Mouse (Mus musculus) B cell, adult 2 months (primary cell): Measurements from ENCODE around the gene Atp6ap1.
A peak's percentile ranks its signal among the peaks of the same experiment; 100 is the strongest.

Experiments
- DNase-seq, 2 experiments: peaks; one replicate each; pipeline ENCODE4 v3.0.0; 2022

Gene Atp6ap1

DNA sequence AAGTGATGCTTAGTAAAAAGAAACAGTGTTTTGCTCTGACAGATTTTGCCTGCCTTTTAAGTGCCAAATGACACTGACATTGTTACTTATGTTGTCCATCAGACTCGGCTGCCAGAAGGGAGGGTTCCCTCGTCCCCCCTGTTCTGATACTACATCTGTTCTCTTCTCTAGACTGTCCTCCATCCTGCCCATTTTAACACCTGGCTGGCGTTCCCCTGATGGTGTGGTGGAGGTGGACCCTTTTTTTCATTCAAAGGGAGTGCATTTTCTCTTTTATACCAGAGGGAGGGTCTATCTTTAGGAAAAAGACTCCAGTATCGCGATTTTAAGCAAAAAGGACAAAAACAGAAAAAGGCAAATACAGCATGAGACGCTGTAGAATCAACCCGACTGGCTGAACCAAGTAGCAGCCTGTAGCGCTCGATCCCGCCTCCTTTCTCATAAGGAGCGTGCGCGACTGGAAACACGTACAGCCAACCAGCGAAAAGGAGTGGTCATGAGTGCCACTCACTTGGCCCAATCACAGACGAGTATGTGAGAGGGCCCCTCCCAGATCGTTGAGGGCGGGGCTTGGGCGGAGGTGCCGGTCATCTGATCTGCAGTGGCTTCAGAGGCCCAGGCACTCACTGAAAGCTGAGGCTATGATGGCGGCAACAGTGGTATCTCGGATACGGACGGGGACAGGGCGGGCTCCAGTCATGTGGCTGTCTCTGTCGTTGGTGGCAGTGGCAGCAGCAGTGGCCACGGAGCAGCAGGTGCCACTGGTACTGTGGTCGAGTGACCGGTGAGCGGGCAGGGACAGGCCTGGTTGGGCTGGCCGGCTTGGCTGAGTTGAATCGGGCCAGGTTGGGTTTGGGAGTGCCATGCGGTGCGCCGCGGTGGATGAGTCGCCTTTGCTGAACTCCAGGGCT, at the start of gene Atp6ap1:
Gene Atp6ap1, plus strand, starts transcription at position 560 of the 911 bp plus-strand sequence.
- DNase-seq, result peak; percentile 90 to 95

DNA sequence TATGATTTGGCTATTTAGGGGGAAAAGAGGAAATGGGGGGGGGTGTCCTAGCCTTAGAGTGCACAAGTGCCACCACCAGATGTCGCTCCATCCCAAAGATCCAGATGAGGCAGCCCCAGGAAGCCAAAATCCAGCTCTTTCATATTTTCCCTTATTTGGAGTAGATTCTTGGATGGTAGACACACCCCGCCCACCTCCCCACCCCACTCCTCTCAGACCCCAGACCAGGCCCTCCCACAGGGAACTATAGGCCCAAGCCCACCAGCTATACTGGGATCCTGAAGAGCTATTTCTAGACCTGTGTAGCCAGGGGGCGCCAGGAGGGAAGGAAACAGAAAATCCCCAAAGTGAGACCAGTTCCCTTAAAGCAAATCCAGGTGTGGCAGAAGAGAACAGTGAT, 48.2 kb upstream of the Atp6ap1 start:
- DNase-seq, result peak; percentile 61 to 65

DNA sequence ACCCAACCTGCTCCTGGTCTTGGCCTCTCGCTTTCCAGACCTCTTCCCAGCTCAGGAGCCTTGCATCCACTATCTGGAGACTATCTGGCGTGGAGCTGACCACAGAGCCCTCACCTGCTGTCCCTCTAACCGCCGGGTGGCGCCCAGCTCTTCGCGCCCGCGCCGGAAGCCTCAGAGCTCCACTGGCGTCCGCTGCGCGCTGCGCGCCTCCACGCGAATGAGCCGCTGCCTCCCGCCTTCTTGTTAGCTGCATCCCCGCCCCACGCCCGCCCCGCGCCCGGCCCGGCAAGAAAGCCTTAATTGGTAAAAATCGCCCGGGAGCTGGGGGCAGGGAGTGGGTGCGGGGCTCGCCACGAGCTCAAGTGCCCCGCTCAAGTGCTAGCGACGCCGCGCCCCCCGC, 47.3 kb upstream of the Atp6ap1 start, which contains the start of gene Flna:
Gene Flna, minus strand, starts transcription at position 206 of the 400 bp plus-strand sequence.
- DNase-seq, result peak; percentile 69 to 73

DNA sequence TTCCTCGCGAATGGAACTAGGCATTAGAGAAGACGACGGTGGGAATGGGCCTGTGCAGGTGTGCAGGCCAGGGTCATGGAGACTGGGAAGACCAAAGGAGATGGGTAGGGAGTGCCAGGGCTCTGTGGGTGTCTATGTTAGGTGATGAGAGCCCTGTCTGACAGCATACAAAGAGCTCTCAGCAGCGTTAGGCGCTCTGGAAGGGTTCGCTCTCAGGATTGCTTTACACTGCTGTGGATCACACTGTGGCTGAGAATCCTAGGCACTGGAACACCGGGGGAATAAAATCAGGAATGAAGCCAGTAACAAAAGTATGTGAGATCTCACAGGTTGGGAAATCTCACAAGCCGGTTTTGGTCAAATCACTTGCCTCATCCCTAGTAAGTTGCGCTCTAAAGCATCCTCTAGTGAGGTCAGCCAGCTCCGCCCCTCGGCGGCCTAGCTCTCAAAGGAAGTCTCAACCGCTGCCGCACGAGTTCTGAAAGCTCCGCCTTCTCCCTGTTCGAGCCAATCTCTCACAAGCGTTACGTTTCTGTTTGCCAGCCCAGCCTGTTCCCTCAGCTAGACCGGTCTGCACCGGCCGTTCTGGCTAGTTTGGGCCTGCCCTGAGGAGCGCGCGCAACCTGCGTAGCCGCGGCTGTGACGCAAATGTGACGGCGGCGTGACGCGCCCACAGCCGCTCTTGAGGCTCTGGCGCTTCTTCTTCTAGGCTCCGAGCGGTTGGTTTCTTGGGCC, 42.6 kb upstream of the Atp6ap1 start, which contains the start of gene Emd:
Gene Emd, plus strand, starts transcription at position 535 of the 735 bp plus-strand sequence.
- peak; percentile 91 to 92 for DNase-seq

DNA sequence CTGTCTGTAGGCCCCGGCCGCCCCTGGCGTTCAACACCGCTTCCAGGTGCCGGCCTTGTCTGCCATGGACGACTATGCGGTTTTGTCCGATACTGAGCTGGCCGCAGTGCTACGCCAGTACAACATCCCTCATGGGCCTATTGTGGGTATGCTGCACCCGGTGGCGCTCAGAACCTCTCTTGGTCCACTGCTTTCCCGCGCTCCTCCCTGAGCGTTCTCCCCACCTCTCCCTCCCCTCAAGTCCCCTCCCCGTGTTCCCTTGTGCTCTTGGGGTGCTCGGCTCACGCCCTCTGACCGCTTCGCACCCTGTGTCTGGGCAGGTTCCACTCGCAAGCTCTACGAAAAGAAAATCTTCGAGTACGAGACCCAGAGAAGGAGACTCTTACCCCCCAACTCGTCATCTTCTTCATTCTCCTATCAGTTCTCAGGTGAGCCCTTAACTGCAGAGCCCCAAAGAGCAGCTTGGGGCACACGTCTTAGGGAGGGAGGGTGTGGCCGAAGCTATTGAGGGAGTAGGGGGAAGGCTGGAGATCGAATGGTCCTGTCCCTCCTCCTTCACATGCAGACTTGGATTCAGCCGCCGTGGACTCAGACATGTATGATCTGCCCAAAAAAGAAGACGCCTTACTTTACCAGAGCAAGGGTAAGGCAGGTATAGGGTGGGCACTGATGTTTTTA, 41.9 kb upstream of the Atp6ap1 start:
- no peak for DNase-seq

DNA sequence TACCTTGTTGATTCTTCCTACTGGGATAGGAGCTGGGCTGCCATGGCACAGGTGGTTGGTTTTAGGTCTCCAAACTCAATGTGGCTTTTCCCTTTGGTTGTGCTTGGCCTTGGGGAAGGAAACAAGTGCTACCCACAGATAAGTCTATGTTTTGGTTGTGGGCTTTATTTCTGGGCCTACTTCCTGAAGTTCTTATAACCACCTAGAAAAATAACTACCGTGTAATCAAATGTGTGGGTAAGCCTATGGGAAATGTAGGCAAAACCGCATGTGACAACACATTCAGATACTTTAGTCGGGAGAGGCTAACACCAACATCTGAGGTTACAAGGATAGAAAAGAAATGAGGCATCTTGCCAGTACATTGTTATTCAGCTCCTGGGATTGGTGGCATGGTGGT, 39.2 kb upstream of the Atp6ap1 start:
- no peak for DNase-seq

DNA sequence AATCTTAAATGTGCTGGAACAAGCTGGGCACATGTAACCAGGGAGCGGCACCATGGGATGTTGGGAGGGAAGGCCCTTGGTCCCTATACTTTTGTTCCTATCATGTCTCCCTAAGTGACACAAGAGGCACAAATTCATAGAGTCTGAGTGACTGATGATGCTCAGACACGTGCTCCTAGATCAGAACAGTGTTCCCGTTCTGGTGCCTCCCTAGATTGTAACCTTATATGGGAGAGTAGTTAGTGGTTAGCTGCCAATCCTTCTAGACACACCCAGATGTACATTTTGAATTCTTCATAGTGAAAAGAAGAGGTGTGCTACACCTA, 27.2 kb upstream of the Atp6ap1 start:
- DNase-seq, result no peak

DNA sequence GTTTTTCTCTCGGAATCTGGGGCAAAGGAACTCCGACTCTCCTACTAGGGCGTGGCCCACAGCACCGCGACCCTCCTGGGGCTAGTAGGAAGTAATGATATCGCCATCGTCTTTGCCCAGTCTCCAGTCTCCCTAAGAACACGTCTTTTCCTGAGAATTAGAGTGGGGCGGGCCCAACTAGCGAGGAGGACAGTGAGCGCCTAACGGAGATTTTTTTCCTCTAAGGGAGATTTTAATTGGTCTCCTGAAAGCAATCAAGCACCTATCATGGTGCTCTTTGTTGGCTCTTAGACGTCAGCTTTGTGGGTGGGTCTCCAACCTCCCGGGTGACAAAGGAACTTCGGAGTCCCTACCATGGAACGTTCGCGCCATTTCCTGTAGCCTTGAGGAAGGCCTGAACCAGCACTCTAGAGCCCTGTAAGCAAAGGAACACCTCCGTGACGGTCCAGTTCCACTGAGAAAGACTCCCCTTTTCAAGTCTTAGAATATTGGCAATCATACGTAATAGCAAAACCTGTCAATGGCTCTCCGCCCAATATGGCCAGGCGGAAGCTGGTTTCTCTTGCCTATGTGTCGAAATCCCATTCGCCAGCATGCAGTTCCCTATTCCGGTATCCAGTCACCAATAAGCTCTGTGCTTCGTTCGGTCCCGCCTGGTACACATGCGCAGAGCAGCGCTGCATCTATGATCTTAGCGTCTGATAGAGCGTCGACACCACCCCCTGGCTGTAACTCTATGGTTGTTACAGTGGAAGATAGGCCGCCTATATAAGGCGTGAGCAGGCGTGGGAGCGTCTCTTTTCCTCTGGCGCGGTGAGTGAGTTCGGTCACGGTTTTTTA, 26.6 kb upstream of the Atp6ap1 start, which contains the start of gene Rpl10:
Gene Rpl10, plus strand, starts transcription at position 751 of the 840 bp plus-strand sequence.
- peak; percentile 92 to 93 for DNase-seq

DNA sequence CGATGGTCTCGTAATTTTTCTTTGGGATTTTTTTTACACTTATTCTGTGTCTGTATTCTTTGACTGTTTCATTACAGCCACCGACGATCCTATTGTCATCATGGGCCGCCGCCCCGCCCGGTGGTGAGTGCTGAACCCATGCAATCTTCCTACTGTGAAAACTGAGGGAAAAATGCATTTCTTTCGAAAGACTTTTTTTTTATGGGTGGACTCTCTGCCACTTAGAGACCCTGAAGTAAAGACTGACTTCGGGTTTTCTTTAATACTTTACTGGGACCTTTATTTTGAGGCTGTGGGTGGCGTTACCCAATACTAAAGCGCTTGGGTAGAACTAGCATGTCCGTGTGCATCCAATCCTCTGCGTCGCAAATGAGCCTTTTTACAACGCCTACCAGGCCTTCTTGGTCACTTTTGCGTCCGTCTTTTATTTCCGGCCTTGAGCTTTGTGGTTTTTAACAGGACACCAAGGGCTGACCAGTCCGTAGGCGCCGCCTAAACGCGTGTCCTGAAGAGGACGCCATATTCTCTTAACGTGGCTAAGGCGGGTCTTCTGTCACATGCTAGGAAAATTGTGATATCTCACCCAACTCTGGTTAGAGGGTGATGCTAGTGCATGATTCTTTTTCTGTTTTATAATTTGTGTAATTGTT, 25.9 kb upstream of the Atp6ap1 start:
- peak; percentile 51 to 58 for DNase-seq

DNA sequence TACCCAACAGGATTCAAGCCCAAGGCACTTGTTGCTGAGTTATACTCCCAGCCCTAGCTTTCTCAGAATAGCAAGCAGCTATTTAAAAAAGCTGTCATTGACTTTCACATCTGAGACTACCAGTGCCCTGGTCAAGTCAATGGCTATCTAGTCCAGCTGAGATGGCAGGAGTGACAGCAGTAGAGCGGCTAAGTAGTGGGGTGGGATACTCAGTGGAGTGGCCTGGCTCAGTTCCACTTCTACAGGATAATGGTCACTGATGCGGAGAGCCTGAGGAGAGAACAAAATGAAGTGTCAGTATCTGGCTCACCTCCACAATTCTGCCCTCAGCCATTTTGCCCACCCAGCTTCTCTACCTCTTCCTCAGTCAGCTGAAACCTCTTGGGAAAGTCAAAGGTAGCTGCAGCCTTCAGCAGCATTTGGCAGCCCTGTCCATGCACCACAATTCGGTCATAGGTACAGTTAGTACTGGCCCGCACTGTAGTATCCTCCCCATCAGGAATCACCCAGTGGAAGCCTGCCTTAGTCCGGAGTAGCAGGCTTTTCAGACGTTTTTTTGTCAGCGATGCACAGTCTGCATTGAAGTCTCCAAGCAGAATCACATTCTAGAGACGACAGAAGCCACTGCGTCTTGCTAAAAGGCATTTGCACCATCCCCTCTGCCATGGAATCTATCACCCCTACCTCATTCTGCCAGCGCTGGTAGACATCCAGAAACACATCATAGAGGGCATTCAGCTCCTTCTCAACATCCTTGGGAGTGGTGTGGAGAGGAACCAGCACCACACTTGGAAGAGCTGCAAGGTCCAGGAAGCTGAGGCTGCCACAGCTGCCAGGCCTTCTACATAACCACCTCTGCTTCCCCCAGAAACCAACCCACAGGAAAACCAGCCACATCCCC, 23.2 kb upstream of the Atp6ap1 start:
- DNase-seq, result no peak

DNA sequence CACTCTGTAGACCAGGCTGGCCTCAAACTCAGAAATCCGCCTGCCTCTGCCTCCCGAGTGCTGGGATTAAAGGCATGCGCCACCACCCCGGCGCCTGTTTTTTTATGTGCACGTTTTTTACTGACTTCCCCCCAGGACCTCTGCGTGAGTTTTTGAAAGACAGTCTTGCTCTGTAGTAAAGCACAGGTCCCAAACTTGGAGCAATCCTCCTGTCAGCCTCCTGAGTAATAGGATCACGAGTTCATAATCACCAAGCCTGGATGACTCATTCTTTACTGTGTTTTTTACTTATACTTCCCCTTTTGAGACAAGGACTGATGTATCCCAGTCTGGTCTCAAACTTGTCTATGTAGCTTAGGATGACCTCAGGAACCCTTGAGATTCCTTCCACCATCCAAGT, 19.0 kb upstream of the Atp6ap1 start:
- no peak for DNase-seq

DNA sequence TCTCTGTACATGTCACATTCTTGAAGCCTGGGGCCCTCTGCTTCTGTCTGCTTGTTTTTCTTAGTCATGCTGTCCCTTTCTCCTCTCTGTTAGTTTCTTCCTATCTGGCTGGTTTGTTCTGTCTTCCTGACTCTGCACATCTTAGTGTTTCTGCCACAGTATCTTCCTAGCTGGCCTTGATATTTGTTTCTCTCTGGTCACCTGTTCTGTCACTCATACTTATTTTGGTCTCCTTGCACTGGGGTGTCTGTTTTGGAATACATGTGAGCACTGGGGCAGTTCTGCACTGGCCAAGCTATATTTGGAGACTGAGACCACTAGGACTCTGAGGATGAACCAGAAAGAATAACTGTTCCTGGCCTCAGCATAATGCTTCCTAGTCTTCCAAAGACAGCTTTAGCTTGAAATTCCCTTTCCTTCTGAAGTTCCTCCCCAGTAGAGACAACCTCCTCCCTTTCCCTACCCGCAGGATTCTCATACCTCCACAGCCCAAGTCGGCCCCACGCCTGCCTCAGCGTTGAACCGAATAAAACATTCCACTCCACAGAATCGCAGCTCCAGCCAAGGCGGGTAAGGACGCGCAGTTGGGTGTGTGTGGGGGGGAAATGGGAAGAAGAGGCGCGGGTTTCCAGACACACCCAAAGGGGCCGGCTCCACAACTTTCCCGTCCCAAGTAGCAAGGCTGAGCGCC, 15.7 kb upstream of the Atp6ap1 start:
- no peak for DNase-seq

DNA sequence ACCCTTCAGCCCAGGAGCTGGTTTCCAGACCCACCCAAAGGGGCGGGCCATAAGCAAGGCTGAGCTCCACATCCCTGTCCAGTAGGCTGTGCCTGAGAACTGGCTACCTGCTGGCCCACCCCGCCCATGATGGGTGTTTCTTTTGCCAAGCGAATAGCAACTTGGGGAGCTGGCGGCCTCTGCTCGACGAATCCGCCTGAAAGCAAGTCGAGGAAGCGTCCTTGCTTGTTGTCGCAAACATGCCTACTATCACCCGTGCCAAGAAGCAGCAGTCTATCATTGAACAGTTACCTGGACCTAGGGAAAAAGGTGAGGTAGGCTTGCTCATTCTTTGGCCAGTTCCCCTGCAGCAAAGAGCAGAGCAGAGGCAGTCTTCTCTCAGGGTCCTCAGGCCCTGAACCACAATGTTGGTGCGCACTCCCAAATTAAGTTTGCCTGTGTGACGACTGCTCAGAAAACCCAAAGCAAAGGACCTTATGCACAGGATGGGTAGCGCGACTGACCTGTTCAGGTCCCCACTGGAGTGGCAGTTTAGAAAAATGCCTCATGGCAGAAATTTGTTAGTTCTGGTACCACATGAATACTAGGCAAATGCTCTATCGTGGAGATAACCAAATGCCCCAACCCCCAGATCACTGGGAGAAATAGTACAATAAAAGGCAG, 15.0 kb upstream of the Atp6ap1 start, which contains the start of the genes Taz and Dnase1l1:
Gene Taz, plus strand, starts transcription at position 181 of the 663 bp plus-strand sequence.
Gene Dnase1l1, minus strand, starts transcription at position 606 of the 663 bp plus-strand sequence.
- DNase-seq, result peak; percentile 49 to 59

DNA sequence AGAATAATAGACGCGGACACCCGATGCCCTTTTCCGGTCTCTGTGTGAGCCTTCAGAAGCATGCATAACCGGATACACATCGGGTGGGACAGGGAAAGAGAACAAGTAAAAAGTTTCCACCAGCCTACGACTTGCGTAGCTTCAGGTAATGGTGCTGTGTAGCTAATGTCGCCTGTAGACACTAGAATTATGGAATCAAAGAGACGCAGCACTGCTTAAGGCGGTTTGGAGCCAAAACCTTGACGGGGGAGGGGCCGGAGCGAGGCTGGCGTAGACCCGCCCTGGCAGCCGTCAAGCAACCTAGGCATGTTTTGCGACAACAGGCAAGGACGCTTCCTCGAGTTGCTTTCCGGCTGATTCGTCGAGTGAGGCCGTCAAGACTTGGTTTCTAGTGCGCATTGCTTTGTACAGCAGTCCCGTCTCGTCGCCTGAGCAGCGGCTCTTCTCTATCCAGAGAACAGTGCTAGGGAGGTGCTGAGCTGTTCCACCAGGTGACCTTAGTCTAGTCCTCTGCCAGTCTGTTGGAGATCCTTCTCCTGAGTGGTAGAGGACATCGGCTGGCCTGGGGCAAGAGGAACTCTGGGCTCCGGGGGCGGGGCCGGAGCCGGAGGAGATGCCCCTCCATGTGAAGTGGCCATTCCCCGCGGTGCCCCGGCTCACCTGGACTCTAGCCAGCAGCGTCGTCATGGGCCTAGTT, 14.4 kb upstream of the Atp6ap1 start:
- DNase-seq, result peak; percentile 80 to 83

DNA sequence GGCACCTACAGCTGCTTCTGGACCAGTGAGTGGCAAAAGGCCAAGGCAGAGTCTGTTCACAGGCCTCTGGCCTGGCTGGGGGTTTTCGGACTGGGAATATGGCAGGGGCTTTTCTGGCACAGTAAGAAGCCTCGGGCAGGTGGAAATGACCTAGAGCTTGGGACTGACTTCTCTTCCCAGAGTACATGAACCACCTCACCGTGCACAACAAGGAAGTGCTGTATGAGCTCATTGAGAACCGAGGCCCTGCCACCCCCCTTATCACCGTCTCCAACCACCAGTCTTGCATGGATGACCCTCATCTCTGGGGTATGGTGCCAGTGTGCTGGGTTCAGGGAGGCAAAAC, 13.8 kb upstream of the Atp6ap1 start:
- DNase-seq, result peak in 1 of 2 experiments; percentile 37

DNA sequence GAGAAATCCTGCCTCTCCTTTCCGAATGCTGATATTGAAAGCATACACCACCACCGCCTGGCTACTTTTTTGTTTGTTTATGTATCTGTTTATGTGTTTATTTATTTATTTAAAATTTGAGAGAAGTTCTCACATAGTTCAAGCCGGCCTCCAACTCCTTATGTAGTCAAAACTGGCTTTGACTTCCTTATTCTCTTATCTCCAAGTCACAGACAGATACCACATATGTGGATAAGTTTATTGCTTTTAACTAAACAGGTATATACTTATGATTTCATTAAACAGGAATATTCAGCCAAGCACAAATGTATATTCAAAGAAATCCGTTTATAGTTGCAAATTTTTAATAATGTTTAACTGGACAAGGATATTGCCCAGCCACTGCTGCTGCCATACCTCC, 3.5 kb upstream of the Atp6ap1 start:
- DNase-seq, result no peak

DNA sequence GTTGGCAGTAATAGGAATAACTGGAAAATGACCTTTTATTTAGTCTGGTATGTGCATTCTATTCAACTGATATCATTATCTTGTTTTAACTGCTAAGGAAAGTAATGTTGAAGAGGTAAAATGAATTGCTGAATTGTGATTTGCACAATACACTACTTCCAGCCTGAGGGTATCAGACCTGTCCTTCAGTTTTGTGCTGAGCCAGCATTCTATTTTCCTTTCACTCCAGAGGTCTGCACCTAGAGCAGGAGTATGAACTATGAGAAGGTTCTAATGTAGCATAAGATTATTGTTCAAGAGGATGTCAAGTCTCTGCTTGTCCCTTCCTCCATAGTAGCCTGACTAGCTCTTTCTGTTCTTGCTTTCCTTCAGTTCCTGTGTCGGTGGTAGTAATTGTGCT, 1.5 kb downstream of the Atp6ap1 start:
- no peak for DNase-seq

DNA sequence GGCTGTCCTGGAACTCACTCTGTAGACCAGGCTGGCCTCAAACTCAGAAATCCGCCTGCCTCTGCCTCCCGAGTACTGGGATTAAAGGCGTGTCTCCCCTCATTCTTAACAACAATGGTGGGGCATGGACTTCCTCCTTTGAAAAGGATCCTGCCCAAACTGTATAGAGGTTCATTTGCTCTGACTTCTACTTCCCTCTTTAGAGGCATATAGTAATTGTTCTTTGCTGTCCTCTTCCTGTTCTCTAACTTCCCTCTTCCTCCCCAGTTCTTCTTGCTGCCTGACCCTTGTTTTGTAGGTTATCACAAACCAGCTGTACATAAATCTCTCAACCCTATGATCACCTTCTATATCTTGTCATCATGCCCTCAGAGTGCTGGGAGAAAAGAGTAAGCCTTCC, 2.8 kb downstream of the Atp6ap1 start:
- DNase-seq, result peak in 1 of 2 experiments; percentile 22
